Mouse (Mus musculus): ENCODE data around the gene Dock6.
"Not testable (repeated sequence)": the region's sequence is repeated elsewhere in the genome, so short reads cannot be mapped to it uniquely, and the experiment has no call there.

Gene Dock6

DNA sequence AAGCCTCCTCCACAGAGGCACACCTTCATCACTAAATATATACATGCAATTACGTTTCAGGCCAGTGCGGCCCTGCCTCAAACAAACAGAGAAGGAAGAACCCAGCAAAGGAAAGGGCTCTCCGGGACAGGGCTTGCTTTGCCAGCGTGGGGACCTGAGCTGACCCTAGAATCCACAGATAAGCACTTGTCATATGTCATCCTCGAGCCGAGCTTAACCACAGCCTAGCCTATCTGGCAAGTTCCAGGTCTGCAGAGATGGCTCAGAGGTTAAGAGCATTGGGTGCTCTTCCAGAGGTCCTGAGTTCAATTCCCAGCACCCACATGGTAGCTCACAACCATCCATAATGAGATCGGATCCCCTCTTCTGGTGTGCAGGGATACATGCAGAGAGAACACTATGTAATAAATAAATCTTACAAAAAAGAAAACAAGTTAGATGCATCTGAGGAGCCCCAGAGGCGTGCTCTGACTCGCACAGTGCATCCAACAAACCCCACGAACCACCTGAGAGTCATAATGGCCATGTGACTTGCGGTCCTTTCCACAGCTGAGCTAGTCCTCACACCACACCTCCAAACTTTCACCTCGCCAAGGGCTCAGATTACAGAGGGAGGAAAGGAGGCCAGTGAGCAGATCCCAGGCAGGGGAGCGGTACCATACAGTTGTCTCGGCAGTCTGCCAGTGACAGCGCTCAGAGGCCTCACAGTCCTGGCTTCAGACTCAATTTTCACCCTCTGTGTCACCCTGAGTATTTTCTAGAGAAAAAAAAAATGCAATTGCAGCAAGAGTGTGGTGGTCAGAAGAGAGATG, 70.6 kb downstream of the Dock6 start:
- no peak for DNase-seq (ENCODE audit: low read depth, low spot score)

DNA sequence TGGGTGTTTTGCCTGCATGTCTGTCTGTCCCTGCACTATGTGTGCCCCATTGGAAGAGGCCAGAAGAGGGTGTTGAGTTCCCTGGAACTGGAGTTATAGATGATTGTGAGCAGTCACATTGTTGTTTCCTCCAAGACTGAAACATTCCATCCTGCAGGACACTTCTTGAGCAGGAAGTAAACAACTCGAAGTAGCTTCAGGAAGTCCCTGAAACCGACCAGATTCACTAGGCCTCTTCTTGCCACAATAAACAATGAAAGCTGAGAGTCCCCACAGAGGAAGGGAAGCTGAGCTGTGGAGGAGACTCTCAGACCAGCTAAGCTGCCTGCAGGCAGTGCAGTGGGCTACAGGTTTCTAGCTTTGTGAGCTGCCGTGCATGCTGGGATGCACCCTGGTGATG, 74.7 kb downstream of the Dock6 start:
- no peak for DNase-seq (ENCODE audit: low read depth, low spot score)

DNA sequence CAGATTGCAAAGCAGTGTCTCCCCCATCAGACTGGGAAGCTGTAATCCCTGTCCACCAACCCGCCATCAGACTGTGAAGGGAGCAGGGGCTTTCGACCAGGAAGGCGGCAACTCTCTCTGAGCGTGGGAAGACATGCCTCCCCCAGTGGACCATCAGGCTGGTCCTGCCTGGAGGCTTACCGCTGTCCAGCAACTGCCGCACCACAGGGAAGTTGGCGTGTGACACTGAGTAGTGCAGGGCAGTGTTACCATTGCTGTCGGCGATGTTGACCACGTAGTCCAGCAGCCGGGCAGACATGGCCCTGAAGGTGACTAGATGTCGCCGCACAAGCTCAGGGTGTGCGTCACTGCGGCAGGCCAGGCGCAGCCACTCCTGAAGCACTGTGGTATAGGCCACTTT, 78.1 kb downstream of the Dock6 start:
- DNase-seq (ENCODE audit: low read depth, low spot score), result no peak

- not testable (repeated sequence) for DNase-seq (ENCODE audit: low read depth, low spot score)
Observed at GRCm38 (mm10) chr9:21773396-21773795, 79.0 kb downstream of the Dock6 start.

- DNase-seq (ENCODE audit: low read depth, low spot score), result no peak
Observed at GRCm38 (mm10) chr9:21769558-21770183, 82.8 kb downstream of the Dock6 start.

- DNase-seq (ENCODE audit: low read depth, low spot score), result no peak
Observed at GRCm38 (mm10) chr9:21768511-21769411, 83.7 kb downstream of the Dock6 start.

DNA sequence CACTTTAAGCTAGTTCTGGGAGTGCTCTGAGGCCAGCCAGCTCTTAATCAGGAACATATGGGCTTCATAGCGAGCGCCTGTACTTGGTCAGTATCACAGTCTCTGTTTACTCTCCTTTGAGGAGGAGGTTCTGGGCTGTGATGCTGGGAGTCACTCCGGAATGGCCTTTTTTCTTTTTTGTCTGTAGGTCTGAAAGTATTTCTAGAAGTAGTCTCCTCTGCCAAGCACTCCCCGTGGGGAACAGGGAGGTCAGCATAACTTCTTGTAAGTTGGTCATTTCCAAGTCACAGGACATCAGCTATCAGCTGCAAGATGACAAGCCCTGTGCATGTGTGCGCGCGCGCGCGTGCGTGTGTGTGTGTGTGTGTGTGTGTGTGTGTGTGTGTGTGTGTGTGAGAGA, 84.5 kb downstream of the Dock6 start:
- DNase-seq (ENCODE audit: low read depth, low spot score), result no peak

DNA sequence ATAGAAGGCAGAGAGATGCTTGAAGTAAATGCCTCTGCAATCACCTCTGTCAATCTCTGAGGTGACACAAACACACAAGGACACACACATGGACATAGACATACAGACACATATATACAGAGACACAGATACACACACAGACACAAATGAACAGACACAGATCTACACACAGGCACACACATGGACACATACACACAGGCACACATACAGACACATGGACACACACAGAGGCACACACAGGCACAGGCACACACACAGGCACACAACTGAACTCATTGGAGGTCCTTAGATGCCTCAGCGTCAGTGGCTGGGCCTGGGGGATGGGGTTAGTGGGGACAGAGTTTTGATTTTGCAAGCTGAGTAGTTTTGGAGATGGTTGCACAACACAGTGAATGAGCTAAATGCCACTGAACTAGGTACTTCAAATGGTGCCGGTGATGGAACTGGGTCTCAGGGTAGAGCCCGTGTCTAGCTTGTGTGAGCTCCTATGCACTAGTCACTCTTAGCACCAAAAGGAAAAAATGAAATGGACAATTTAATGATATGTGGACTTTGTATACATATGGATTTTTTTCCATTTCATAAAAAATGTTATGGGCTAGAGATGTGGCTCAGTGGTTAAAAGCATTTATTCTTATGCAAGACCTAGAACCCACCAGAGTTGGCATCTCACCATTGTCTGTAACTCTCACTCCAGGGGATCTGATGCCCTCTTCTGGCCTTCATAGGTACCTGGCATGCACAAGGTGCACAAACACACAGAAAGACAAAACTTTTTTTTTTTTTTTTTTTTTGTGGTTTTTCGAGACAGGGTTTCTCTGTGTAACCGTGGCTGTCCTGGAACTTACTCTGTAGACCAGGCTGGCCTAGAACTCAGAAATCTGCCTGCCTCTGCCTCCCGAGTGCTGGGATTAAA, 88.1 kb downstream of the Dock6 start:
- DNase-seq (ENCODE audit: low read depth, low spot score), result no peak

DNA sequence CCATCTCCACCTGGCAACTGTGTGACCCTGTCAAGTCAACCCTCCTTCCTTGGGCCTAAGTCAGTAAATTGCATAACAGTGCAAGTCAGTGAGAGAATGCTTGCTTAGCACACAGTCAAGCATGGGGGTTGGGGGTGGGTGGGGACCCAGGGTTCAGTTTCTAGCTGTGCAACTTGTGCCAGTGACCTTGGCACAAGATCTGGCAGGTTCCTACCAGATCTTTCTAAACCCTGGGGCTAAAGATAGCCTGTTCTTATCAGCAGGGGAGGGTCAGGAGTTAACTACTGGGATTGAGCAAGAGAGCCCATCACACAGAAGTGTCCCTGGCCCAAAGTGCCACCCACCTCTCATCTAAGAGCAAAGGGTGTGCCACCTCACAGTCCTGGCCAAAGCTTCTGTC, 90.3 kb downstream of the Dock6 start:
- DNase-seq (ENCODE audit: low read depth, low spot score), result no peak

DNA sequence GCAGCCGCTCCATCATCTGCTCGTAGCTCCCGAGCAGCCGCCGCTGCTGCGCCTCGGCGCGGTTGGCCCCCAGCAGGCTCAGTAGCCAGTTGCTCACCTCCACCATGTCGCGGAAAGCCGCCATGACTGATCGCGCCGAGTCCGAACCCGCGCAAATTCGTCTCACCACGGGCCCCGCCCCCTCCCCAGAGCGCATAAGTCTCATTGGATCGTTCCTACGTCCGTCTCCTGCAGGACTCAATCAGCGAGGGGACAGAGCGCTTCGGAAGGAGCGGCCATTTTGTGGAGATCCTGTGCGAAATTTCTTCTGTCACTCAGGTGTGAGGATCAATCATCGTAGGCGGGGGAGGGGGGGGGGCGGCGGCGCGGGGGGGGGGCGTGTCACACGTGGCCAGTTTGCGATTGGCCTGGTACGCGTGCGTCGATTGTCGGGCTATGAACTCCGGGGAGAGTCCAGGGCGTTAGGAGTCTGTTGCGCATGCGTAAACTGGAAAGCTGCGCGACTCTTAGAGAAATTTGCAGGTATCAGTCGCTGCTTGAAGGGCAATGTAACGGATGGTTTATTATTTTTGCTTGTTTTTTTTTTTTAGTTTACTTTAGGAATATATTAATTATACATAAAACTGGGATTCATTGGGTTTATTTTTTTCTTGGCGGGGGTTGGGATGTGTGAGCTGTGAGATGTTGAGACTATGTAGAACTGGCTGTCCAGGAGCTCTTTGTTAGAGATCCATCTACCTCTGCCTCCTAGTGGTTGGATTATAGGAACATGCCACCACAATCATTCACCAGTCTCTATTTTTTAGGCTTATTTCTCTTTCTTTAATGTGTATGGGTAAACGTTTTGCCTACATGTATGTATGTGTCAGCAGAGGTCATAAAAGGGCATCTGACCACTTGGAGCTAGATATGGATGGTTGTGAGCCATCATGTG, 92.0 kb downstream of the Dock6 start, which contains the start of gene Spc24:
Gene Spc24, minus strand, starts transcription at position 149 of the 934 bp plus-strand sequence.
- peak; percentile 92 for DNase-seq (ENCODE audit: low read depth, low spot score)

DNA sequence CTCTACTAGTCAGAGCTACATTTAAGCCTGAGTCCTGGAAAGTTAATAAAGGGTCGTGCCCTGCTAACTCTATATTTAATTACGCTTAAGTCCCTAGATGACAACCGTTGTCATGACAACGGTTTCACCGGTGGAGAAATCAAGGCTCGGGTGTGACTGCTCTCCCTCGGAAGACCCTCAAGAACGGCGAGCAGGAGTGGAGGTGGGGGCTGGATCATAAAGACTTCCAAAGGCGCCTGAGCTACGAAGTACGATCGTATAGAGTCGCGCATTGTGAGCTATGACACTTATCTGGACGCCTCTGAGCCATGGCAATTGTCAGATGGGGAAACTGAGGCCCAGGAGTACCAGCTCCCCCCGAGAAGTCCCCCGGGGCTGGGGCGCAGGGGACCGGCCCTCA, 92.7 kb downstream of the Dock6 start:
- DNase-seq (ENCODE audit: low read depth, low spot score), result peak; percentile 38

DNA sequence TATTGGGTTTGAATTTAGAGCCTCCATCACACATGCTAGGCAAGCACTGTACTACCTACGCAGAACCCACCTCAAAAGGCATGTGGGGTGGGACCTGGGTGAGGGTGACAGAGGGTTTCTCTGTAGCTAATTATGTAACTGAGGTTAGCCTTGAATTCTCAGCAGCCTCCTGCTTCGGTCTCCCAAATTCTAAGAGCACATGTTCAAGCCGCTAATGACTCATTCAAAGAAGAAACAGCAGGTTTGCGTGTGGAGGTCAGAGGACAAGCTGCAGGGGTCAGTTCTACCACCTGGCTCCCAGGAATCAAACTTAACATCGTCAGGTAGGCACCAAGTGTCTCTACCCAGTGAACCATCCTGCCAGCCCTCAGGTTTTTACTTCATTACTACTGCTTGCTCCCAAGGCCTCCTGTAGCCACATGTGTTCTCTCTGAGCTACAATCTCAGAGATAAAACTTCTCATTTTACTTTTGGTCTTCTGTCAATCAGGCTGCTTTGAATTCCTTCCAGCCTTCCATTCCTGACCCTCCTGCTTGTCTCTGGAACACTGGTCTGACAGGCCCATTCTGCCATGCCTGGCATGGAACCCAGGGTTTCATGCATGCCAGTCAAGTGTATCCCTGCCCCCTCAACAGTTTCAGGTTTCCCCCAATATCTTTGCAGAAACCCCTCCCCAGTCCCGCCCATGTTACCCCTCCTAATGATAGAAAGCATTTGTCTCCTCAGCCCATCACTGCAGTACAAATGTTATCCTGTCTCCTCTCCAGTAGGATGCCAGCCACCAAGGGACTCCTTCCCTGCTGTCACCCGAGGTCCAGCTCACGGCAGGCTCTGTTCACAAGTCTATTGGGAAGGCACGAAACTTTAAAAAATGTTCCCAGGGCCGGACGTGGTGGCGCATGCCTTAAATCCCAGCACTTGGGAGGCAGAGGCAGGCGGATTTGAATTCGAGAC, 93.6 kb downstream of the Dock6 start:
- no peak for DNase-seq (ENCODE audit: low read depth, low spot score)

DNA sequence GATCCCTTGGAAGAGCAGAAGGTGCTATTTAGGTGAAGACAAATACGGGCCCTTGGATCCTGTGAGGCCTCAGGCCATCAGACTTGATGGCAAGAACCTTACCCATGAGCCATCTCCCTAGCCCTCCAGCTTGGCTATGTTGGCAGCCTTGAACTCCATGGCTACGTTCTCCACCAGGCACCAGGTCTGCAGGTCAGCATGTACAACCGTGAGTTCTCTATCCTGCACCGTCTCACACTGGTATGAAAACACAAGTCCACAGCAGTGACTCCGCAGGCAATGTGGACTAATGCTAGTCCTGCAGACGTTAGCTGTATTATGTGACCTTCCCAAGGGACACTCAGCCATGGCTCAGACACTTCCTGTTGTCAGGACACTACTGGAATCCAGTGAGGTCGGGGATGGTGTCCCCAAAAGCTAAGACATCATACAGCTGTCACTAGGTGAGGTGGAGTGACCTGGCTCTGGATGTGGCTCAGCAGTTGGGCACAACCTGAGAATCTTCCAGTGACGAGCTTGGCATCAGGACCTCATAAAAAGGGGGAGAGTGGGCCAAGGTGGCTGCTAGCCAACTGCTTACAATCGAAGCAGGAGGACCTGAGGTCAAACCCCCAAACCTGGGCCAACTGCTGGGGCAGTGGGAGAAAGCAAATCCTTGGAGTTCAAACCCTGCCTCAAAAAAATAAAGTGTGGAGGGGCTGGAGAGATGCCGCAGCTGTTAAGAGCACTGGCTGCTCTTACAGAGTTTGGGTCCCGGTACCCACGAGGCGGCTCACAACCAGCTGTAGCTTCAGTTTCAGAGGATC, 97.7 kb downstream of the Dock6 start:
- no peak for DNase-seq (ENCODE audit: low read depth, low spot score)

DNA sequence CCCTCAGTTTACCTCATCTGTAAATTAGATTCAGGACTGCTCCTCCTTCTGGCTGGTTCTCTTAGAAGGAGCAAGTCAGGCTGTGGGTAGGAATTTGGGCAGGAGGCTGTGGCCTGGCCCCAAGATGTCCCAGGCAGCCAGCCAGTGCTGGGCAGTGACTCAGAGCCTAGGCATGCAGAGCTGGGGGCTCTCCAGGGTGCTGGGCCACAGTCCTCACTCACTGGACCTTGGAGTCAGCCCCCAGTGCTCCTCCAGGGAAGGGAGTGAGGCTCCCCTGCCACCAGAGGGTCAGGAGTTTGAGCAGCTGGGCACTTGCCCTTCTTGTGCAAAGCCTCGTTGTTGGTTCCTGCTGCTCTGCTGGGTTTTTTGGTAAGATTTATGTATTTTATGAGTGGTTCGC, 98.4 kb downstream of the Dock6 start:
- DNase-seq (ENCODE audit: low read depth, low spot score), result no peak

DNA sequence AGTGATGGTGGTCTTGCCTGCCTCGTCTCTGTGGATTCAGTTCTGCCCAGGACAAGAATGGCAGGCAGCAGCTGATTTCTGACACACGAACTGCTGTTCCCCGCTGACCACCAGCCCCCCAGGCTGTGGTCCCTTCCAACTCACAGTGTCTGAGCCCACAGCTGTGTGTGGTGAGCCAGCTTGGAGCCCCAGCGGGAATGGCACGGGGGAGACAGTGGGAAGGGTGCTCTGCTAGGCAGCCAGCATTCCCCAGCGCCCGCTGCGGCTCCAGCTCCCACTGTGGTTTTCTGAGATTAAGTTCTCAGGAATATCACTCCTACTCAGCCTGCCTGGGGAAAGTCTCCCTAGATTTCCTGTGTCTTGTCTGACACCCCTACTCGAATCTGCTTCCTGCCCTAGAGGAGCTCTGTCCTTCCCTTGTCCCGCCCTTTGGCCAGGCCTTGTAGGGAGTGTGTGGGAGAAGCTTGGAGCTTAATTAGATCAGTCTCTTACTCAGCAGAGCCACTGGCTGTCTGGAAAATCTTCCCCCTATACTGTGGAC, 100.1 kb downstream of the Dock6 start:
- no peak for DNase-seq (ENCODE audit: low read depth, low spot score)

DNA sequence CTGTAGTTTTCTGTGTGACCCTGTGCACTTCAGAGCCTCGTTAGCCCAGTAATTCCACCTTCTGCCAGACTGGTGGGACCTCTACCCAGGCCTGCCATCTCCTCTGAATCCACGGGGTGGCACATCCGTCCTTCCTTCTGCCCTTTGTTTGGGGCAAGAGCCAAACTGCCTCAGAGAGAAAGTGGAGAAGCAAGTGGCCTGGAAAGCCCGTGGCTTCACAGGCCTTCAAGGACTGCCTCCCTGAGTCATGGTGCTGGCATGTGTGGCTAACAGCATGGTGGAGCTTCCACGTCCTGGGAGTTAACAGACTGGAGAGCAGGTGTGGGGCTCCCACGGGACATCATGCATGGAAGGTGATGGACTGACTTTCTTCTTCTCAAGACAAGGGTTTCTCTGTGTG, 101.1 kb downstream of the Dock6 start:
- no peak for DNase-seq (ENCODE audit: low read depth, low spot score)

DNA sequence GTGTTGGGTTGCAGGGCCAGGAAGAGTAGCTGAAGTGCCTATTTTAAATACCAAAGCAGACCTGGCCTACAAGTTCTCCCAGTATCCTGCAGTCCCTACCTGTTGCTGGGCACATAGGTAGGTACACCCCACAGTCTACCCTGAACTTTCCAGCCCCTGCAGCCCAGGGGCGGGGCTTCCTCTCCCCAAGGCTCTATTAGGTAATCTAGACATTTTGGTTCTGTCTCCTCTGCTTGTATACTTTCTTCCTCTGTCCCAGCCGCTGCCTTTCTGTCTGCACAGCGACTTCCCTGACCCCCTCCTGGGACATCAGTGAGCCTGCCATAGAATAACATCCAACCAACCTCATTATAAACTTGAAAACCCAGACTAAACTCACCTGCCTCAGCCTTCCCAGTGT, 102.1 kb downstream of the Dock6 start:
- no peak for DNase-seq (ENCODE audit: low read depth, low spot score)

Data from A20 (cell line).